Mouse (Mus musculus) forebrain, embryonic 11.5 days (tissue): ENCODE measurements around the gene Gria1. TPM values are rescaled to one million over a fixed set of nuclear protein-coding genes. Genes with fewer than 3 reads are reported as not detected.

Experiments used
- ATAC-seq: fragments of 200-750 bp; cut with Nextera tagmentation; replicated peaks from 2 replicates; pipeline ENCODE4 v1.8.0; 2017; ENCODE audit warnings: moderate TSS enrichment; ENCODE audit not compliant: low FRiP score
- DNase-seq: peaks from one replicate; pipeline ENCODE4 v3.0.0-alpha.2; 2017; ENCODE audit warnings: low spot score
- H3K27ac ChIP-seq: fragments of 300-500 bp; sonication (generic); 2 replicates; pipeline ENCODE4 v1.5.1; 2014; ENCODE audit warnings: low read depth, low read length
- H3K27me3 ChIP-seq: fragments of 300-500 bp; sonication (generic); 2 replicates; pipeline ENCODE4 v1.6.1; 2014; ENCODE audit warnings: mild to moderate bottlenecking, low read length, mixed read lengths; ENCODE audit not compliant: control insufficient read depth, insufficient read depth
- H3K36me3 ChIP-seq: fragments of 300-500 bp; sonication (generic); 2 replicates; pipeline ENCODE4 v1.6.1; 2014; ENCODE audit warnings: mild to moderate bottlenecking, low read length, moderate library complexity, mixed read lengths; ENCODE audit not compliant: control insufficient read depth, insufficient read depth
- H3K4me1 ChIP-seq: fragments of 300-500 bp; sonication (generic); replicated peaks from 2 replicates; pipeline ENCODE4 v1.6.1; 2014; ENCODE audit warnings: low read length, mixed read lengths; ENCODE audit not compliant: control insufficient read depth, insufficient read depth
- H3K4me2 ChIP-seq: fragments of 300-500 bp; sonication (generic); 2 replicates; pipeline ENCODE4 v1.6.1; 2014; ENCODE audit warnings: low read depth, mild to moderate bottlenecking, low read length, moderate library complexity, mixed read lengths; ENCODE audit not compliant: severe bottlenecking
- H3K4me3 ChIP-seq: fragments of 300-500 bp; sonication (generic); 2 replicates; pipeline ENCODE4 v1.5.1; 2014; ENCODE audit warnings: low read depth, low read length
- H3K9ac ChIP-seq: fragments of 300-500 bp; sonication (generic); 2 replicates; pipeline ENCODE4 v1.6.1; 2014; ENCODE audit warnings: low read length
- H3K9me3 ChIP-seq: fragments of 300-500 bp; sonication (generic); 2 replicates; pipeline ENCODE4 v1.6.1; 2016; ENCODE audit warnings: low read length, mixed read lengths; ENCODE audit not compliant: control insufficient read depth
- WGBS: fragments of 180-500 bp; shearing (Covaris S2); extraction: QIAGEN DNeasy Blood & Tissue Kit; methylation state at CpG from one replicate; pipeline ENCODE4 v1.1.7; 2014; 5-methylcytosine and 5-hydroxymethylcytosine counted together
- polyA plus RNA-seq: library from polyadenylated mRNA; unstranded; fragments of >200 nt; fragmentation: Nextera tagmentation; extraction: Ambion mirVana; gene quantifications from 2 replicates; pipeline ENCODE4 v1.2.1, GENCODE M21; 2014

Gene Gria1
- polyA plus RNA-seq, 1 experiment from 2014 or later = 2.6 TPM

- Histone ChIP-seq H3K4me3 (no peak overlapping the region), H3K9ac (no peak overlapping the region), H3K4me2 (no peak overlapping the region), H3K9me3 (no peaks in the 10 kb centered on the region), H3K36me3 (no peaks in the 10 kb centered on the region), H3K27me3 (no peaks in the 10 kb centered on the region), H3K27ac (no peak overlapping the region), H3K4me1 (no peaks in the 10 kb centered on the region)
- 55% methylated on average over 6 of the region's 6 CpGs for WGBS
- no peak for ATAC-seq
- DNase-seq = no peak
Observed at GRCm38 (mm10) chr11:57072171-57072570, 61.0 kb downstream of the Gria1 start.

DNA sequence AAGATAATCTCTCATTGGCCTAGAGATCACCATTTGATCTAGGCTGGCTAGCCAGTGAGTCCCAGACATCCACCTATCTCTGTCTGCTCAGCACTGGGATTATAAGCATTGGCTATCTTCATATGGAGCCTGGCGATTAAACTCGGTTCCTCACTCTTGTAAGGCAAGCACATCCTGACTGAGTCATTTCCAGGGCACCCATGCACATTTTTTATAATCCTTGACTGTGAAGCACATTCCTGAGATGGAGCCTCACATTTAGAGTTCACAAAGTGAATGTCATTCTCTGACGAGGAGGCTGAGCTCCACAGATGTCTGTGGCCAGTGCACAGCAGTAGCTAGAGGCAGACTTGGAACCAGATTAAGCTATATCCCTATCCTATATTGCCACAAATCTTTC is 68.2 kb downstream of the Gria1 start:
- H3K27me3 ChIP-seq = no peaks in the 10 kb centered on the region
- H3K4me2 ChIP-seq = no peak overlapping the region
- DNase-seq (no peak), ATAC-seq (no peak)
- H3K9me3 ChIP-seq = no peaks in the 10 kb centered on the region
- no peaks in the 10 kb centered on the region for H3K36me3 ChIP-seq
- no peak overlapping the region for H3K9ac ChIP-seq
- no peak overlapping the region for H3K27ac ChIP-seq
- no peaks in the 10 kb centered on the region for H3K4me1 ChIP-seq
- H3K4me3 ChIP-seq = no peak overlapping the region
- WGBS = 95% methylated on average over 3 of the region's 3 CpGs

DNA sequence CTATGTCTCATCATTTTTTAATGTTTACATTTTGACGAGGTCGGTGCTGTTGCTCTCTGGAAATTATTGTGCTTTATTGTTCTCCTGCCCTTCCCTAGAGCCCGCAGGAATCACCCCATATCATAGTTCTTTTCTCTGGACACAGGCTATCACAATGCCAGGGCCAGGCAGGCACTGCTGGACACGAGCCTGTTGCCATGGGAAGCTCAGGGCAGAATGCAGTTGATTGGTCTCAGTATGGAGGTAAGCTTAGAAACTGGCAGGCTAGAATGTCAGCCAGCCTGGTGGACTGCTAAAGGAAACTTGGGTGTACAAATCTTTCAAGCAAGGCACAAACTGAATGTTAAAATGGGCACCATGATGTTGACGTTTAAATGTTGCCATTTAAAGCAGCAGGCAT is 78.3 kb downstream of the Gria1 start:
- H3K4me2 ChIP-seq = no peak overlapping the region
- DNase-seq = no peak
- H3K27ac ChIP-seq = no peak overlapping the region
- H3K27me3 ChIP-seq = no peaks in the 10 kb centered on the region
- H3K9ac ChIP-seq = no peak overlapping the region
- no peaks in the 10 kb centered on the region for H3K4me1 ChIP-seq
- H3K36me3 ChIP-seq = no peaks in the 10 kb centered on the region
- WGBS = 74% methylated on average over 5 of the region's 5 CpGs
- H3K9me3 ChIP-seq = no peaks in the 10 kb centered on the region
- ATAC-seq = no peak
- no peak overlapping the region for H3K4me3 ChIP-seq

DNA sequence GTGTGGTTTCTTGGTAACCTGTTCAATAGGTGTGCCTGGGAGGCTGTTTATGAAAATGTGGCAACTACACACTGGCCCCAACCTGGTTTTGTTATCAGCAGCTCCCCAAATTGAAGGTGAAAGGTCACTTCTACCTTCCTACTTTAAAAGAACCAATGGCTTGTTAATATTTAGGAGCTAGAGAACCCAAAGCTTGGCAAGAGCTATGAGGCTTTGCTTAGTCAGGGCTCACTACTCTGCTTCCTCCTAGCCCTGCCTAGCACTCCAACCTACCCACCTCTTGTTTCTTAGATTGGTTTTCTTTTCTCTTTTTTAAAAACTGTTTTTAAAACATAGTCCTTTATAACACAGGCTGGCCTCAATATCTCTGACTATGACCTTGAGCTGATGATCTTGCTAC is 79.5 kb downstream of the Gria1 start:
- DNase-seq (no peak), ATAC-seq (no peak)
- Histone ChIP-seq H3K4me1 (no peaks in the 10 kb centered on the region), H3K27me3 (no peaks in the 10 kb centered on the region), H3K27ac (no peak overlapping the region), H3K9me3 (no peaks in the 10 kb centered on the region), H3K36me3 (no peaks in the 10 kb centered on the region), H3K9ac (no peak overlapping the region), H3K4me2 (no peak overlapping the region), H3K4me3 (no peak overlapping the region)

GRCm38 (mm10) chr11:57091276-57091914 is 80.2 kb downstream of the Gria1 start:
- Histone ChIP-seq H3K9ac (no peak overlapping the region), H3K27ac (no peak overlapping the region), H3K27me3 (no peaks in the 10 kb centered on the region), H3K4me2 (no peak overlapping the region), H3K4me3 (no peak overlapping the region), H3K9me3 (no peaks in the 10 kb centered on the region), H3K36me3 (no peaks in the 10 kb centered on the region), H3K4me1 (no peaks in the 10 kb centered on the region)
- DNase-seq = no peak
- 71% methylated on average over 3 of the region's 3 CpGs for WGBS
- no peak for ATAC-seq

- ATAC-seq (no peak), DNase-seq (no peak)
- Histone ChIP-seq H3K36me3 (no peaks in the 10 kb centered on the region), H3K4me1 (no peaks in the 10 kb centered on the region), H3K9ac (no peak overlapping the region), H3K27ac (no peak overlapping the region), H3K4me2 (no peak overlapping the region), H3K9me3 (no peaks in the 10 kb centered on the region), H3K4me3 (no peak overlapping the region), H3K27me3 (no peaks in the 10 kb centered on the region)
- 91% methylated on average over 5 of the region's 5 CpGs for WGBS
Observed at GRCm38 (mm10) chr11:57100491-57100890, 89.3 kb downstream of the Gria1 start.

DNA sequence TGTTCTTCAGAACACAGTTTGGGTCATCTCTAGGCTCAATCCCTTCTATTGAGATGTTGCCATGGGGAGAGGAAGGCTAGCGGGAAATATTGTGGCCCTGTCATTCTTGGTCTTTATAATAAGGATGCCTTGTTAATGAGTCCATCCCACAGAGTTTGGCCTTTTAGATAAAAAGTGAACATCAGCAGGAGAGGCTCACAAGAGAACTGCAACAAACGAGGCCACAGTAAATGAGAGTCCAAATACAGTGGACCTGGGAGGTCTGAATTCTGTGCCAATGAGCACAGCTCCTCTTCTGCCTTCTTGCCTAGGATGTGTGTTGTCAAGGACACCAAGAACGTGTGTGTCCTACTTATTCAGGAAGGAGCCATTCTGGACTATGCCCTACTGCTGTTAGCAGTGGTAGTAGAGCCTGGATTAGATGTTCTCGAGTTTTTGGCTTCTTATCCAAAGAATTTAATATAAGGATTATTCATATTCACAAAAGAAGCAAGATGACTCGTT is 92.6 kb downstream of the Gria1 start:
- no peak for ATAC-seq
- H3K27me3 ChIP-seq = no peaks in the 10 kb centered on the region
- H3K4me1 ChIP-seq = no peaks in the 10 kb centered on the region
- H3K9me3 ChIP-seq = no peaks in the 10 kb centered on the region
- no peak overlapping the region for H3K9ac ChIP-seq
- H3K4me2 ChIP-seq = no peak overlapping the region
- H3K36me3 ChIP-seq = no peaks in the 10 kb centered on the region
- H3K4me3 ChIP-seq = no peak overlapping the region
- no peak for DNase-seq
- no peak overlapping the region for H3K27ac ChIP-seq
- 74% methylated on average over 5 of the region's 5 CpGs for WGBS

GRCm38 (mm10) chr11:57105683-57106082 is 94.5 kb downstream of the Gria1 start:
- DNase-seq = no peak
- no peak overlapping the region for H3K4me2 ChIP-seq
- no peaks in the 10 kb centered on the region for H3K36me3 ChIP-seq
- 72% methylated on average over 3 of the region's 3 CpGs for WGBS
- H3K9me3 ChIP-seq = no peaks in the 10 kb centered on the region
- no peaks in the 10 kb centered on the region for H3K27me3 ChIP-seq
- H3K4me3 ChIP-seq = no peak overlapping the region
- H3K4me1 ChIP-seq = no peaks in the 10 kb centered on the region
- no peak overlapping the region for H3K27ac ChIP-seq
- ATAC-seq = no peak
- no peak overlapping the region for H3K9ac ChIP-seq

DNA sequence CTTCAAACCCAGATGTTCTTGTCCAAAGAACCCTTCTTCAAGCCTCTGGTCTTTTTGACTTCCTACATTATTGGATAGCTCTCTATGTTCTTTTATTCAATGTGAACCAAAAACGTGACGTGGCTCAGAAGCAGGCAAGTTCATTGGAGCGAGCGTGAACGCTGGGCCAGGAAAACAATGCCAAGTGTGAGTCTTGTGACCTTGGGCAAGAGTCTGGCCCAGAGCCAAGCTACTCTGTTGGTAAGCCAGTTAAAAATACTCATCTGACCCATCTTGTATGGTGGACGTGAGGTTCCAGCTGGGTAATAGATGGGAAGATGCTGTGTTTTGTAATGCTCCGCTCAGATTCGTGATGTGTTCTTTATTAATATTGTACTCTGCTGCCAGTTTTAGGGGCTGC is 101.2 kb downstream of the Gria1 start:
- WGBS = 83% methylated on average over 8 of the region's 8 CpGs
- ATAC-seq = no peak
- no peak overlapping the region for H3K4me3 ChIP-seq
- H3K9me3 ChIP-seq = no peaks in the 10 kb centered on the region
- no peaks in the 10 kb centered on the region for H3K27me3 ChIP-seq
- H3K27ac ChIP-seq = no peak overlapping the region
- no peak overlapping the region for H3K9ac ChIP-seq
- H3K36me3 ChIP-seq = no peaks in the 10 kb centered on the region
- no peak for DNase-seq
- no peak overlapping the region for H3K4me2 ChIP-seq
- no peaks in the 10 kb centered on the region for H3K4me1 ChIP-seq
